ENCODE assay signal across 30 mouse cellular contexts in genomic region chr9:115914006-115914405, GRCm38 (mm10). TPM values are rescaled to one million over a fixed set of nuclear protein-coding genes. Genes with fewer than 3 reads are reported as not detected.
DNase-seq lines count a peak whose midpoint lies in the region.
"Had no signal": no experiment of that assay in that cellular context is flagged by ENCODE, and none has a peak within 500 bp of the region (broad histone marks: within the 10 kb centered on the region; RNA-seq: fewer than 3 reads in every experiment).

No protein-coding gene starts in this region.

- no peak overlapping the region for H3K27ac ChIP-seq in heart, embryonic 10.5 days
- H3K27ac ChIP-seq: embryonic facial prominence, embryonic 10.5 days; embryonic facial prominence, embryonic 15.5 days; forebrain, embryonic 12.5 days; liver, embryonic 12.5 days; midbrain, embryonic 10.5 days; midbrain, embryonic 15.5 days; neural tube, embryonic 12.5 days; stomach, postnatal 0 days had no signal

- no peak overlapping the region for H3K4me3 ChIP-seq in heart, embryonic 10.5 days
- H3K4me3 ChIP-seq: embryonic facial prominence, embryonic 10.5 days; embryonic facial prominence, embryonic 15.5 days; forebrain, embryonic 12.5 days; liver, embryonic 12.5 days; midbrain, embryonic 10.5 days; midbrain, embryonic 15.5 days; neural tube, embryonic 12.5 days had no signal

- H3K9me3 ChIP-seq in heart, embryonic 10.5 days = no peaks in the 10 kb centered on the region
- H3K9me3 ChIP-seq: embryonic facial prominence, embryonic 10.5 days; embryonic facial prominence, embryonic 15.5 days; forebrain, embryonic 12.5 days; liver, embryonic 12.5 days; midbrain, embryonic 10.5 days; midbrain, embryonic 15.5 days; neural tube, embryonic 12.5 days had no signal

- H3K27me3 ChIP-seq in heart, embryonic 10.5 days (ENCODE audit: insufficient read depth, poor library complexity, severe bottlenecking) = no peaks in the 10 kb centered on the region
- H3K27me3 ChIP-seq: embryonic facial prominence, embryonic 15.5 days; forebrain, embryonic 12.5 days; midbrain, embryonic 15.5 days; neural tube, embryonic 12.5 days; Patski had no signal

- H3K4me1 ChIP-seq in heart, embryonic 10.5 days = peaks cover 13% of the 10 kb centered on the region
- H3K4me1 ChIP-seq: embryonic facial prominence, embryonic 10.5 days; forebrain, embryonic 12.5 days; liver, embryonic 12.5 days; midbrain, embryonic 10.5 days; midbrain, embryonic 15.5 days had no signal

- 64% methylated on average over 7 of the region's 7 CpGs for WGBS in heart, embryonic 10.5 days

- no peaks in the 10 kb centered on the region for H3K36me3 ChIP-seq in heart, embryonic 10.5 days
- H3K36me3 ChIP-seq: embryonic facial prominence, embryonic 10.5 days; embryonic facial prominence, embryonic 15.5 days; forebrain, embryonic 12.5 days; G1E; liver, embryonic 12.5 days; midbrain, embryonic 10.5 days; midbrain, embryonic 15.5 days; neural tube, embryonic 12.5 days had no signal

- intact Hi-C loops in heart, postnatal 14 days (cut with DNase I) = no loop called here

- DNase-seq in heart, embryonic 10.5 days (ENCODE audit: low spot score) = peak; percentile 66
- DNase-seq in heart, postnatal 14 days = no peak
- DNase-seq in kidney, postnatal 14 days = peak; percentile 25
- no peak for DNase-seq in kidney, adult 9 months
- DNase-seq in forelimb bud, embryonic 11.5 days (ENCODE audit: low read depth, low spot score) = peak; percentile 36
- peak; percentile 47 for DNase-seq in mesoderm, embryonic 11.5 days (ENCODE audit: low read depth, low spot score)
- DNase-seq in cerebellum, postnatal 4 days (ENCODE audit: low spot score in 2 of 2) = no peak
- DNase-seq: adrenal gland, postnatal 14 days; cerebellum, adult 11-12 months; cerebellum, adult 9-11 months; forebrain, postnatal 0 days; gastrocnemius, postnatal 10 days; layer of hippocampus, postnatal 36 days; liver, postnatal 0 days; right cerebral cortex, postnatal 4 days; thymus, adult 18-20 months; thymus, postnatal 25 days had no signal

RNA-seq across cellular contexts. Expression of gene Gadl1, which starts 4.8 kb away (rescaled TPM):
- 0.35 and 0.36 TPM in 2 replicates for polyA plus RNA-seq in heart, embryonic 10.5 days (2016; fragmentation: Nextera tagmentation; extraction: Ambion mirVana)
- total RNA-seq in heart, postnatal 14 days (2021) = under 1 TPM in 1 of 2 experiments, not detected in 1; 0.10 TPM
- polyA plus RNA-seq: G1E; gonadal fat pad, adult 2 months; large intestine, adult 2 months; spleen, adult 2 months had no signal

Comparison
In these comparisons a context has a peak if more than half of its experiments do, and no peak if none do; other contexts are left out.
1. DNase-seq: peak in heart, embryonic 10.5 days (single experiment), kidney, postnatal 14 days (single experiment), forelimb bud, embryonic 11.5 days (single experiment) and mesoderm, embryonic 11.5 days (single experiment); none in heart, postnatal 14 days (0 of 2), kidney, adult 9 months (single experiment) and cerebellum, postnatal 4 days (0 of 2).